Mouse (Mus musculus) v-Abl transformed pro-B cells (cell line): ENCODE measurements around the gene Csnk1d.

ENCODE experiments used
- in situ Hi-C, 2 experiments: fragments of 400-800 bp; cut with MboI; formaldehyde crosslinking; loops; one replicate each; pipeline ENCODE4 v1.15.1; 2025; ENCODE audit not compliant: unreplicated experiment in 2 of 2

Gene Csnk1d

DNA sequence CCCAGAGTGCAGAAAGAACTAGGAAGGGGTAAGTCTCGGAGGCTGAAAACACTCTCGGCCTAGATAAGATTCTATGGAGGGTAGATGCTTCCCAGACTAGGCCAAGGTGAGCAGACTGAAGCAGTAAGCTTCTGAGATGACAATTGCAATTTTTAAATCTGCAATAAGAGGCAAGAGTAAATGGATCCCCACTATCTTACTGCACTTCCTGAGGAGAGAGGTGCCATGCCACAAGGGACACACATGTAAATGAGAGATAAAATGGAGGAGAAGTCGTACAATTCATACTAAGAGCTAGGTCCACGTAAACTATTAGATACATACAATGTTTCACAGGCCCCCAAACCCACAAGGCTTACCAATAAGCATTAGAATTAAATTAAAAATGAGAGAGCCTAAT is 62.7 kb downstream of the Csnk1d start:
- in situ Hi-C loops, result no loop called here

DNA sequence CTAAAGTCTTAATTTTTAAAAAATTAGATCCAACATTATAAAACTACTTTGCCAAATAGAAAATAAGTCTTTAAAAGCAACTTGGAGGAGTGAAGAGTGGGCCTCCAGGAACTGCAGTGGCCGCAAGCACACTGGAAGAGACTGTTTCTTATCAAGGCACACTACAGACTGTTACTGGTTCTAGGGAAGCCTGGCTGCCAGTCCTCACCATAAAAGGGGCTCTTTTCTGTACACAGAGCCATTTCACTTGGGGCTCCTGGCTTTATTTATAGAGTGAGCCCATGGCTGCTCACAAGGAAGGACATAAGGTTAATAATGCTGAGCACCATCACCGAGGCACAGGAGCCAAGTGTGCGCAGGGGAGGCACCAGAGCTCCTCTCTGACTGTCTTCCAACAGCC is 68.6 kb downstream of the Csnk1d start:
- in situ Hi-C loops, result no loop called here

DNA sequence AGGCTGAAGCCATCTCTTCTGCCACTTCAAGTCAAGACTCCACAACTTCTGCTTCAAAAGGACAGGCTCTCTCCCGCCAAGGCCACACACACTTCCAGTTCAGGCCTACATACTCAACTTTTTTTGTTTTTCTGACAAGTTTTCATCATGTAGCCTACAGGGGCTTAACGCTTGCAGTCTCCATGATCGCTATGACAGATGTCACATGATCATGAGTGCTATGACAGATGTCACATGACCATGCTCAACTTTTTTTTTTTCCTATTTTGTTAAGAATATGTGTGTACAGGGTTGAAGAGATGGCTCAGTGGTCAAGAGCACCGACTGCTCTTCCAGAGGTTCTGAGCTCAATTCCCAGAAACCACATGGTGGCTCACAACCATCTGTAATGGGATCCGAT is 73.4 kb downstream of the Csnk1d start:
- in situ Hi-C loops, result no loop called here

DNA sequence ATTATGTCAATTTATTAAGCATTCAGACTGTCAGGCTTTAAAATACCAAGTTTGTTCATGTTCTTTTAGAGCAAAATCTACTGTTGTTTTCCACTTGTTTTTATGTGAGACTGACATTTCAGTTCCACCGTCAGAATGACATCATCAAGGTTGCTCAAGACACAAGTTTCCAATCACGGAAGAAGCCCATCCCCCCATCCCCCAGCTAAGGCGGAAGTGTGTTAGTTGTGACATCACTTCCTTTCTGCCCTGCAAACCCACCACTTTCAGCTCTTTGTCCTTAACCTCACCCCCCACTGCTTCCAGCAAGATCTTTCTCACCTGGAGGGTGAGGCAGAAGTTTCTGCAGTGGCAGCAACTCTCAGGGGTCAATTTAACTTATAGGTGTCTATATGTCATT is 74.7 kb downstream of the Csnk1d start:
- in situ Hi-C loops, result no loop called here

DNA sequence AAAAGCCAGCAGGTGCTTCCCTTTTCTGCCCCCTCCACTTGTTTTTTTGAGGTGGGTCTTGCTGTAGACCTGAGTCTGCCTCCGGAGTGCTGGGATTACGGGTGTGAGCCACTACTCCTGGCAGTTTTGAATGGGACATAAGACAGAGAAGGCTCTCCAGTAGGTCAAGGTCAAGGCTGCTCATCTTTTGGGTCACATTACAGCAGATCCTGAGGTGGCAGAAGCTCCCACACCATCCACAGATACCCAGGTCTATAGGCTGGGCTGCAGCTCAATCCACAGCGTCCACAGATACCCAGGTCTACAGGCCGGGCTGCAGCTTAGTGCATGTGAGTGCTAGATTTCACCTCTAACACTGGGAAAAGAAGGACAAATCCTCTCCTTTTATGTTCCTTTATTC is 77.3 kb downstream of the Csnk1d start:
- in situ Hi-C loops, result no loop called here
